Mouse (Mus musculus) spleen, adult 2 months (tissue): ENCODE results near the gene Slc30a3. TPM values are rescaled to one million over a fixed set of nuclear protein-coding genes. Genes with fewer than 3 reads are reported as not detected.

Experiments used
- DNase-seq, 2 experiments: peaks; one replicate each; pipeline versions ENCODE4 v3.0.0 to v3.0.0-alpha.2; 2012 to 2021; ENCODE audit warnings: low spot score in 2 of 2, low read depth in 1 of 2
- H3K27ac ChIP-seq: fragments of 200-500 bp; 2 replicates; pipeline ENCODE4 v1.5.1; 2012; ENCODE audit warnings: low read length, inconsistent platforms; ENCODE audit not compliant: insufficient read depth
- H3K27me3 ChIP-seq: fragments of 200-500 bp; 2 replicates; pipeline ENCODE4 v1.6.1; 2012; ENCODE audit warnings: mild to moderate bottlenecking, moderate library complexity, low read length, inconsistent platforms; ENCODE audit not compliant: control insufficient read depth, insufficient read depth
- H3K36me3 ChIP-seq: fragments of 200-500 bp; 2 replicates; pipeline ENCODE4 v1.6.1; 2012; ENCODE audit warnings: mild to moderate bottlenecking, low read length, inconsistent platforms; ENCODE audit not compliant: control insufficient read depth, insufficient read depth
- H3K4me1 ChIP-seq: fragments of 200-500 bp; 2 replicates; pipeline ENCODE4 v1.6.1; 2011; ENCODE audit warnings: inconsistent platforms; ENCODE audit not compliant: control insufficient read depth, insufficient read depth, insufficient read length
- H3K4me3 ChIP-seq: fragments of 200-500 bp; 2 replicates; pipeline ENCODE4 v1.5.1; 2011; ENCODE audit warnings: mild to moderate bottlenecking, inconsistent platforms; ENCODE audit not compliant: insufficient read depth, insufficient read length; ENCODE audit errors: extremely low read depth
- CTCF ChIP-seq: fragments of 200-500 bp; IDR thresholded peaks from 2 replicates; pipeline ENCODE4 v1.5.1; 2011; ENCODE audit warnings: mild to moderate bottlenecking, inconsistent platforms; ENCODE audit not compliant: insufficient read depth, insufficient read length, insufficient replicate concordance; ENCODE audit errors: extremely low read depth
- POLR2A ChIP-seq: fragments of 200-500 bp; IDR thresholded peaks from 2 replicates; pipeline ENCODE4 v1.6.1; 2011; ENCODE audit warnings: low read depth, low read length, inconsistent platforms
- WGBS: fragments of 180-500 bp; shearing (Covaris S2); methylation state at CpG from one replicate; pipeline ENCODE4 v1.1.7; 2018; 5-methylcytosine and 5-hydroxymethylcytosine counted together
- polyA plus RNA-seq: library from polyadenylated mRNA; depleted of rRNA; stranded (reverse); fragments of >200 nt; gene quantifications from 2 replicates; pipeline ENCODE4 v1.2.3, GENCODE M21; 2012; rRNA removed

Gene Slc30a3
- 0.08 and 0.09 TPM in 2 replicates for polyA plus RNA-seq

GRCm38 (mm10) chr5:31108000-31108490 lies at the start of gene Slc30a3:
Slc30a3 (minus strand) TSS chr5:31108237.
- DNase-seq, result no peak
- H3K27me3 ChIP-seq, result 0 out of 2 replicates have a peak, but pooled peaks cover under 1% of the 10 kb centered on the region
- H3K4me1 ChIP-seq, result no peaks in the 10 kb centered on the region
- no peaks in the 10 kb centered on the region for H3K36me3 ChIP-seq
- H3K27ac ChIP-seq, result no peak within 1 kb of the TSS
- H3K4me3 ChIP-seq, result no peak within 1 kb of the TSS
- TF ChIP-seq CTCF, result no peak
- TF ChIP-seq POLR2A, result no peak
- 91% methylated on average over 18 of the region's 18 CpGs for WGBS

DNA sequence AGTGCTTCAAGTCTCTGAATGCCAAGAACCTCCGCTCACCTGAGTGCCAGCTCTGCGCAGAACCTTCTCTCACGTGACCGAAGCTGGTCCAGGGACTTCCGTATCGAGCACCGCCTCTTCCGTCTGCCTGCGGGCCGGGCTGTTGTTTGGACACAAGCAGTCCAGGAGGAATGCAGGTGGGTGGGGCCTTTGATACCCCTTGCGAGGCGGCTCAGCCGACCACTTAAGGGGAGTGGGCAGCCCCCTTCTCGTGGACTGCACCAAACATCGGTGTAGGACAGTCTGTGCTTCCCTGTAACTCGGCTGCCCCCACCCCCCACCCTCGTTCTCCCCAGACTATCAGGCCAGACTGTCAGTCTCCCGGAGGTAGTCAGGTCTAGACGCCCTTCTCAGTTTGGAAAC lies 46.1 kb upstream of the Slc30a3 start, which contains the start of gene Mpv17:
Gene Mpv17 (minus strand): TSS at position 100 of the 402 bp plus-strand sequence.
- H3K27me3 ChIP-seq, result no peaks in the 10 kb centered on the region
- peak within 1 kb of the TSS; percentile 64 for H3K27ac ChIP-seq
- peaks cover 20% of the 10 kb centered on the region for H3K36me3 ChIP-seq
- peak within 1 kb of the TSS; percentile 90 for H3K4me3 ChIP-seq
- under 1% methylated on average over 19 of the region's 19 CpGs for WGBS
- H3K4me1 ChIP-seq, result peaks cover 4% of the 10 kb centered on the region; the same call in 1 of the 2 replicates
- peak; percentile 55 to 72 for DNase-seq
- TF ChIP-seq POLR2A, result peak; percentile 57
- TF ChIP-seq CTCF, result no peak

- no peak for DNase-seq
- TF ChIP-seq CTCF, result no peak
- no peak for TF ChIP-seq POLR2A
- Histone ChIP-seq H3K27me3 (no peaks in the 10 kb centered on the region), H3K36me3 (peaks cover 15% of the 10 kb centered on the region), H3K4me1 (peaks cover 4% of the 10 kb centered on the region; the same call in 1 of the 2 replicates), H3K4me3 (peak overlapping the region; percentile 90), H3K27ac (no peak overlapping the region)
- WGBS, result 43% methylated on average over 6 of the region's 6 CpGs
These were observed 45.6 kb upstream of the Slc30a3 start for GRCm38 (mm10) chr5:31153516-31154151.

DNA sequence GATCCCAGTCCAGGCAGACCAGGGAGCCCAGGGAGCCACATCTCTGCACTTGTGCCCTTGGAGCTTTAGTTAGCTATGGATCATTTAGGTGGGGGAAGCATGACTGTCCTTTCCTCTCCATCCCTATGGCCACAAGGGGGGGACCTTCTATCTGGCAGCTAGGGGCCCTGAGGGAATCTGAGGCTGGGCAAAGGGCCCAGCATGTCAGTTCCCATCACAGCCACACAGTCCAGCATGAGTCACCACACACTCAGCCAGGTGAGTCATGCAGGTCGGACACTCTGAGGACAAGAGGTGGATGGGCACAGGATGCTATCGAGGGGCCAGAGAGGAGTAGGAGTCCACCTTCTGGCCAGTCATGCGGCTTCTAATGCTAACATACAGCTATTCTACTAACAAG lies 43.7 kb upstream of the Slc30a3 start:
- no peaks in the 10 kb centered on the region for H3K27me3 ChIP-seq
- WGBS, result 88% methylated on average over 3 of the region's 3 CpGs
- H3K27ac ChIP-seq, result no peak overlapping the region
- no peak for DNase-seq
- peaks cover 4% of the 10 kb centered on the region; the same call in 1 of the 2 replicates for H3K4me1 ChIP-seq
- TF ChIP-seq CTCF, result no peak
- no peak for TF ChIP-seq POLR2A
- no peaks in the 10 kb centered on the region for H3K36me3 ChIP-seq
- H3K4me3 ChIP-seq, result no peak overlapping the region

- Histone ChIP-seq H3K4me3 (no peak overlapping the region), H3K4me1 (peaks cover 4% of the 10 kb centered on the region; the same call in 1 of the 2 replicates), H3K36me3 (no peaks in the 10 kb centered on the region), H3K27me3 (no peaks in the 10 kb centered on the region), H3K27ac (no peak overlapping the region)
- no peak for TF ChIP-seq POLR2A
- no peak for TF ChIP-seq CTCF
- no peak for DNase-seq
- WGBS, result 93% methylated on average over 4 of the region's 4 CpGs
These were observed 41.7 kb upstream of the Slc30a3 start for GRCm38 (mm10) chr5:31149781-31150180.

DNA sequence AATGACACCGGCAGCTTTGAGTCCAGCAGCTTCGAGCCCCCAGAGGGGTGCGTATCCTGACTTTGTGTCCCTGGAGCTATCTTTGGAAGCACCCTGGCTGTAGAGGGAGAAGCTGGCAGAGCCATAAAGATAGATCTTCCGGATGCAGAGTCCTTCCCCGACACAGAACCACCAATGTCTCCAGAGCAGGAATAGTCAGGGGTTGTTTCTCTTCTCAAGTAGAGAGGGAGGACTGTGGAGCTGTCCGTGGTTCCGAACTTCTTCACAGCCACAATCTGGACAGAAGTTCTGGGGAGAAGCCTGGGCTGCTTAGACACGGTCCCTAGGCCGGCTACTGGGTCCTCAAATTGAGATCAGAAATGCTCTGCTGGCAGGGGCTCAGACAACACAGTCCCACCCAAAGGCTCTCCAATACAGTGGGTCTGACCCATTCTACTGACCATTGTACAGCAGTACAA lies 31.0 kb upstream of the Slc30a3 start:
- Histone ChIP-seq H3K4me1 (no peaks in the 10 kb centered on the region), H3K36me3 (peaks cover 8% of the 10 kb centered on the region), H3K27ac (no peak overlapping the region), H3K27me3 (peaks cover 22% of the 10 kb centered on the region), H3K4me3 (no peak overlapping the region)
- 20% methylated on average over 9 of the region's 9 CpGs for WGBS
- no peak for DNase-seq
- TF ChIP-seq CTCF, result no peak
- TF ChIP-seq POLR2A, result no peak
